Mouse (Mus musculus): ENCODE measurements around the gene Prps1l3. TPM values are rescaled to one million over a fixed set of nuclear protein-coding genes. Genes with fewer than 3 reads are reported as not detected.
A peak's percentile ranks its signal among the peaks of the same experiment; 100 is the strongest.

Prps1l3 gene
- polyA plus RNA-seq, 1 experiment from 2014 or later, result 58.1 TPM

DNA sequence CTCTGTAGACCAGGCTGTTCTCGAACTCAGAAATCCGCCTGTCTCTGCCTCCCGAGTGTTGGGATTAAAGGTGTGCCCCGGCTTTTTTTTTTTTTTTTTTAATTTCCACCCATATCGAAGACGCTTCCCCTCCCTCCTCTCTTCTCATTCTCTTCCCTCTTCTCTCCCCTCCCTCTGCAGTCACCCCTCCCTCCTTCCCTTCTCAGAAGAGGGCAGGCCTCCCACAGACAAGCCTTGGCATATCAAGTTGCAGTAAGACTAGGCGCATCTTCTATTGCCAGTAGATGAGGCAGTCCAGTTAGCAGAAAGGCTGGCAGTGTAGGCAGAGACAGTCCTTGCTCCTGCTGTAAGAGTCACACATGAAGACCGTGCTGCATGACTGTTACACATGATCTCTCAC, 2.4 kb upstream of the Prps1l3 start:
- 74% methylated on average over 3 of the region's 8 CpGs for WGBS
- H3K4me1 ChIP-seq (ENCODE audit: control insufficient read depth, insufficient read depth, low read length), result peaks cover 8% of the 10 kb centered on the region; the same call in 1 of the 2 replicates
- no peak overlapping the region for H3K27ac ChIP-seq (ENCODE audit: low read length)
- no peaks in the 10 kb centered on the region for H3K9me3 ChIP-seq (replicated peaks; ENCODE audit: control insufficient read depth, low read length)
- no peaks in the 10 kb centered on the region for H3K27me3 ChIP-seq (ENCODE audit: control insufficient read depth, insufficient read depth, low read length)
- no peak overlapping the region for H3K4me3 ChIP-seq (replicated peaks; ENCODE audit: low read length)
- H3K4me2 ChIP-seq (ENCODE audit: low read depth, low read length), result no peak overlapping the region
- no peak for ATAC-seq (ENCODE audit: insufficient read depth, low FRiP score)
- H3K36me3 ChIP-seq (ENCODE audit: control insufficient read depth, insufficient read depth, low read length), result no peaks in the 10 kb centered on the region
- no peak overlapping the region for H3K9ac ChIP-seq (ENCODE audit: low read length)

DNA sequence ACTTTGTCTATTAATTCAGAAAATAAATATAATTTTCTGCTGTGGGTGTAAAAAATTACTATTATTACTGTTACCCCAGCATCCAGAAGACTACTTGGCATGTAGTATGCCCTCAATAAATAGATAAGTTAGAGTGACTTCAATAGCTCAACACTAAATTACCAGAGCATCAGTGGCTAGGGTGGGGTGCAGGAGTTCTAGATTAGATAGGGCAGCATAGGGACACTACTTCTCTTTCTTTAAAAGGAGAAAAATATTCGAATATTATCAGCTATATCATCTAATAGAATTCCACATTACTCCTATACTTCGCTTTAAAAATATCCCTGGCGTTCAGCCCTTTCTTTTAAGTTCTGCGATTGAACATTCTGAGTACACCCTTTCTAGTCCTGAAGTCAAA, 509 bp upstream of the Prps1l3 start:
- no peaks in the 10 kb centered on the region for H3K27me3 ChIP-seq (ENCODE audit: control insufficient read depth, insufficient read depth, low read length)
- ATAC-seq (ENCODE audit: insufficient read depth, low FRiP score), result no peak
- H3K9me3 ChIP-seq (replicated peaks; ENCODE audit: control insufficient read depth, low read length), result no peaks in the 10 kb centered on the region
- H3K27ac ChIP-seq (ENCODE audit: low read length), result peak overlapping the region; percentile 83
- H3K4me2 ChIP-seq (ENCODE audit: low read depth, low read length), result peak overlapping the region; percentile 72
- H3K4me1 ChIP-seq (ENCODE audit: control insufficient read depth, insufficient read depth, low read length), result peaks cover 9% of the 10 kb centered on the region; the same call in 1 of the 2 replicates
- 19% methylated on average over 4 of the region's 4 CpGs for WGBS
- peak overlapping the region; percentile 89 for H3K9ac ChIP-seq (ENCODE audit: low read length)
- H3K36me3 ChIP-seq (ENCODE audit: control insufficient read depth, insufficient read depth, low read length), result no peaks in the 10 kb centered on the region
- peak overlapping the region; percentile 85 for H3K4me3 ChIP-seq (replicated peaks; ENCODE audit: low read length)

DNA sequence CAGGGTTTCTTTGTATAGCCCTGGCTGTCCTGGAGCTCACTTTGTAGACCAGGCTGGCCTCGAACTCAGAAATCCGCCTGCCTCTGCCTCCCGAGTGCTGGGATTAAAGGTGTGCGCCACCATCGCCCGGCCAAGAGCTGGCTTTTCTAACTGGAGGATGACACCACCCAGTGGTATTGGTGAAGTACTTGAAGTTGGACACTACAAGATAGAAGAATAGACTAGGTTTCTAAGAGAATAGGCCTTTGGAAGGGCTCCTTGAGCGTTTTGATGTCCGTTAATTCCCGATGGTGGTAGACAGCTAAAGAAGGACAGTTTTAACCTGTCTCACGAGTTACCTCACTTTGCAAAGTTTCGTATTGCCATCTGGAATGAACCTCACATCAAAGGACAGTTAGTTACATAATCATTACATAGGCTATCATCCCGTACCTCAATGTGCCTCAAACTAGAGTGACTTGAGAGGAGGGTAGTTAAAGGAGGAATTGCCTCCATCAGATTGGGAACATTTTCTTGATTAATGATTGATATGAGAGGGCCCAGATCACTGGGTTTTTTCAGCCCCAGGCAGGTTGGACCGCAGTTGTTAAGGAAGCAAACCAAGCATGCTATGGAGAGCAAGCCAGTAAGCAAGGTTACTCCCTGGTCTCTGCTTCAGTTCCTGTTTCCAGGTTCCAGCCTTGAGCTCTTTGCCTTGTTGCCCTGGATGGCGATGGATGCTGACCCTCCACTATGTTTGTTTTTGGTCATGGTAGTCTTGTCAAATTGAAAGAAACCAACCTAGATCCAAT, 1.1 kb downstream of the Prps1l3 start:
- H3K27me3 ChIP-seq (ENCODE audit: control insufficient read depth, insufficient read depth, low read length), result no peaks in the 10 kb centered on the region
- peak overlapping the region; percentile 89 for H3K9ac ChIP-seq (ENCODE audit: low read length)
- no peak for ATAC-seq (ENCODE audit: insufficient read depth, low FRiP score)
- H3K4me1 ChIP-seq (ENCODE audit: control insufficient read depth, insufficient read depth, low read length), result peaks cover 14% of the 10 kb centered on the region
- H3K36me3 ChIP-seq (ENCODE audit: control insufficient read depth, insufficient read depth, low read length), result no peaks in the 10 kb centered on the region
- H3K9me3 ChIP-seq (replicated peaks; ENCODE audit: control insufficient read depth, low read length), result no peaks in the 10 kb centered on the region
- peak overlapping the region; percentile 59 for H3K4me2 ChIP-seq (ENCODE audit: low read depth, low read length)
- H3K27ac ChIP-seq (ENCODE audit: low read length), result no peak overlapping the region
- peak overlapping the region; percentile 85 for H3K4me3 ChIP-seq (replicated peaks; ENCODE audit: low read length)
- 57% methylated on average over 14 of the region's 14 CpGs for WGBS

DNA sequence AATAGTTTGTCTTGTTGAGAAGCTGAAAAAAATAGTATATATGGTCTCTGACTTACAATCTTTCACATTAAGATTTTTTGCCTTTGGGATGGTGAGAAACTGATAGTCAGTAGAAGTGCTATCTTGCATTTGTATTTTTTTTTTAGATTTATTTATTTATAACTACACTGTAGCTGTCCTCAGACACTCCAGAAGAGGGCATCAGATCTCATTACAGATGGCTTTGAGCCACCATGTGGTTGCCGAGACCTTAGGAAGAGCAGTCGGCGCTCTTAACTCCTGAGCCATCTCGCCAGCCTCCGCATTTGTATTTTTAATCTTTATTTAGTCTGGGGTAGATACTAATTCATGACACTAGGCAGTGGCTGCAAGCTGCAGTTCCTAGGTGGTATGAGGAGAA, 3.2 kb downstream of the Prps1l3 start:
- Histone ChIP-seq H3K4me2 (ENCODE audit: low read depth, low read length) (no peak overlapping the region), H3K4me1 (ENCODE audit: control insufficient read depth, insufficient read depth, low read length) (peaks cover 14% of the 10 kb centered on the region), H3K9me3 (replicated peaks; ENCODE audit: control insufficient read depth, low read length) (0 out of 2 replicates have a peak, but pooled peaks cover 3% of the 10 kb centered on the region), H3K9ac (ENCODE audit: low read length) (no peak overlapping the region), H3K27ac (ENCODE audit: low read length) (no peak overlapping the region), H3K36me3 (ENCODE audit: control insufficient read depth, insufficient read depth, low read length) (peaks cover 3% of the 10 kb centered on the region), H3K27me3 (ENCODE audit: control insufficient read depth, insufficient read depth, low read length) (no peaks in the 10 kb centered on the region), H3K4me3 (replicated peaks; ENCODE audit: low read length) (no peak overlapping the region)
- no peak for ATAC-seq (ENCODE audit: insufficient read depth, low FRiP score)
- 84% methylated on average over 5 of the region's 5 CpGs for WGBS

DNA sequence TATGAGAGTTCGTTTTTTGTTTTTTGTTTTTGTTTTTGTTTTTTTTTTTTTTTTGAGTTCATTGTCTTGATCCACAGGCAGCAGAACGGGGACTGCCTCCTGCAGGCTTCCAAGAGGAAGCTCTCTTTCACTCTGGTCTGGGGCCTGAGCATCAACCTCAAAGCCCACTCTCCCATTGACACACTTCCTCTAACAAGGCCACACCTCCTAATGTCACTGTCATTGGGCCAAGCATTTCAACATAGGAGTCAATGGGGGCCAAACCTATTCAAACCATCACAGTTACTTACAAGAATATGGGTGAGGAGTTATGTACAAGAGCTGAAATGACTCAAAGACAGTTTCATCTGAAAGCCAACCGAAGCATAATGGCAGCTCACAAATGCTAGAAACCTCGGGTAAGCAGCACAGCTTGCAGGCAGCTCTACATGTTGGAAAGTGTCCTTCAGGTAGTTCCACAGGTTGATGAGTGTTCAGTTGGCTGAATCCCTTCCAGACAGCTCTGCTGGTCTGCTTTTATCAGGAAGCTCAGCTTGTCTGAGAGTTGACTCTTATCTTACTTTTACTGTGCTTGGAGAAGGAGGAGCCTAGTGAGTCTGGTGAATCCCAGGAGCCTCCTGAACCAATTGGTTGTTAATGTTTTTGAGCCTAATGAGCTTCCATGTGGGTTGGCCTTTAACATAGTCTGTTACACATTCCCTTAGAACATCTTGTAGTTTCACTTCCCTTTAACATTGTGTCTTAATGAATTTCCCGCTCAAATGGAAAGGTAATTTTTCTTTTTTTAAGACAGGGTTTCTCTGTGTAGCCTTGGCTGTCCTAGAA, 13.7 kb downstream of the Prps1l3 start:
- H3K4me1 ChIP-seq (ENCODE audit: control insufficient read depth, insufficient read depth, low read length), result no peaks in the 10 kb centered on the region
- no peaks in the 10 kb centered on the region for H3K27me3 ChIP-seq (ENCODE audit: control insufficient read depth, insufficient read depth, low read length)
- ATAC-seq (ENCODE audit: insufficient read depth, low FRiP score), result no peak
- peaks cover 7% of the 10 kb centered on the region for H3K36me3 ChIP-seq (ENCODE audit: control insufficient read depth, insufficient read depth, low read length)
- no peak overlapping the region for H3K9ac ChIP-seq (ENCODE audit: low read length)
- H3K4me3 ChIP-seq (replicated peaks; ENCODE audit: low read length), result no peak overlapping the region
- no peak overlapping the region for H3K4me2 ChIP-seq (ENCODE audit: low read depth, low read length)
- no peaks in the 10 kb centered on the region for H3K9me3 ChIP-seq (replicated peaks; ENCODE audit: control insufficient read depth, low read length)
- 84% methylated on average over 5 of the region's 5 CpGs for WGBS
- no peak overlapping the region for H3K27ac ChIP-seq (ENCODE audit: low read length)

DNA sequence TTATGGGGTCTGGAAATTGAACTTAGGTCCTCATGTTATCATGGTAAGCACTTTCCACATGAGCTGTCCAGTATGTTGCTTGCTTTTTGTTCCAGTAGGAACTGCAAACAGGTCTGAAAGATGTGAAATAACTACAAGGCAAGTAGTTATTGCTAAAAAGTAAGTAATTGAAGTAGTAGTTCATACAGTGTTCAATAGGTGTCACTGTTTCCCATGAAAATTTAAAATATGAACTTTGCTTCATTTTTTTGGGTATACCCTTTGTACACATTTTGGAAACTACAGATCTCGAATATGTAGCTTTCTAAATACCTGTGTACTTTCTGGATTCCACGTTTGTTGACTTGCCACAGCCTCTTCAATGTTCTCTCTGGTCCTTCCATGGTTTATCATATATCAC, 28.4 kb downstream of the Prps1l3 start:
- 50% methylated on average over 2 of the region's 2 CpGs for WGBS
- no peak overlapping the region for H3K9ac ChIP-seq (ENCODE audit: low read length)
- H3K4me1 ChIP-seq (ENCODE audit: control insufficient read depth, insufficient read depth, low read length), result no peaks in the 10 kb centered on the region
- H3K36me3 ChIP-seq (ENCODE audit: control insufficient read depth, insufficient read depth, low read length), result no peaks in the 10 kb centered on the region
- no peak overlapping the region for H3K27ac ChIP-seq (ENCODE audit: low read length)
- no peak for ATAC-seq (ENCODE audit: insufficient read depth, low FRiP score)
- H3K27me3 ChIP-seq (ENCODE audit: control insufficient read depth, insufficient read depth, low read length), result no peaks in the 10 kb centered on the region
- no peaks in the 10 kb centered on the region for H3K9me3 ChIP-seq (replicated peaks; ENCODE audit: control insufficient read depth, low read length)
- H3K4me3 ChIP-seq (replicated peaks; ENCODE audit: low read length), result no peak overlapping the region
- H3K4me2 ChIP-seq (ENCODE audit: low read depth, low read length), result no peak overlapping the region

DNA sequence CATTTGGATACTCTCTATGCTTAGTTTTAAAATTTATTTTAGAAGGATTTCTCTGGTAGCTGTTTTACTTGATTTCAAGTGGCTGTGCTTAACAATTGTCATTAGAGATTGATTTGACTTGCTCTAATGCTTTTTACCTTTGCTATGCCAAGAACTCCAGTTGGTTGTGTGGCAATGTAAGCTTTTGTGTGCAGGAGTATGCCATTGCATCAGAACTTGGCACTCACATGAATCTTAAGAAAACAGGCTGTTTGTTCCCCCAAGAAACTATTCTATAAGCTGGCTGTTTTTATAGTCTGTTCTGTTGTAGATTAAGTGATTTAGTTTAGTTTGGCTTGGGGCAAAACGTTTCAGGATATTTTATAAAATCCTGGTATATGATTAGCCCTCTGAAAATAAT, 45.2 kb downstream of the Prps1l3 start:
- Histone ChIP-seq H3K9me3 (replicated peaks; ENCODE audit: control insufficient read depth, low read length) (no peaks in the 10 kb centered on the region), H3K9ac (ENCODE audit: low read length) (no peak overlapping the region), H3K27ac (ENCODE audit: low read length) (no peak overlapping the region), H3K4me1 (ENCODE audit: control insufficient read depth, insufficient read depth, low read length) (no peaks in the 10 kb centered on the region), H3K36me3 (ENCODE audit: control insufficient read depth, insufficient read depth, low read length) (no peaks in the 10 kb centered on the region), H3K4me3 (replicated peaks; ENCODE audit: low read length) (no peak overlapping the region), H3K27me3 (ENCODE audit: control insufficient read depth, insufficient read depth, low read length) (no peaks in the 10 kb centered on the region), H3K4me2 (ENCODE audit: low read depth, low read length) (no peak overlapping the region)
- ATAC-seq (ENCODE audit: insufficient read depth, low FRiP score), result no peak
- WGBS, result 58% methylated on average over 1 of the region's 1 CpGs

DNA sequence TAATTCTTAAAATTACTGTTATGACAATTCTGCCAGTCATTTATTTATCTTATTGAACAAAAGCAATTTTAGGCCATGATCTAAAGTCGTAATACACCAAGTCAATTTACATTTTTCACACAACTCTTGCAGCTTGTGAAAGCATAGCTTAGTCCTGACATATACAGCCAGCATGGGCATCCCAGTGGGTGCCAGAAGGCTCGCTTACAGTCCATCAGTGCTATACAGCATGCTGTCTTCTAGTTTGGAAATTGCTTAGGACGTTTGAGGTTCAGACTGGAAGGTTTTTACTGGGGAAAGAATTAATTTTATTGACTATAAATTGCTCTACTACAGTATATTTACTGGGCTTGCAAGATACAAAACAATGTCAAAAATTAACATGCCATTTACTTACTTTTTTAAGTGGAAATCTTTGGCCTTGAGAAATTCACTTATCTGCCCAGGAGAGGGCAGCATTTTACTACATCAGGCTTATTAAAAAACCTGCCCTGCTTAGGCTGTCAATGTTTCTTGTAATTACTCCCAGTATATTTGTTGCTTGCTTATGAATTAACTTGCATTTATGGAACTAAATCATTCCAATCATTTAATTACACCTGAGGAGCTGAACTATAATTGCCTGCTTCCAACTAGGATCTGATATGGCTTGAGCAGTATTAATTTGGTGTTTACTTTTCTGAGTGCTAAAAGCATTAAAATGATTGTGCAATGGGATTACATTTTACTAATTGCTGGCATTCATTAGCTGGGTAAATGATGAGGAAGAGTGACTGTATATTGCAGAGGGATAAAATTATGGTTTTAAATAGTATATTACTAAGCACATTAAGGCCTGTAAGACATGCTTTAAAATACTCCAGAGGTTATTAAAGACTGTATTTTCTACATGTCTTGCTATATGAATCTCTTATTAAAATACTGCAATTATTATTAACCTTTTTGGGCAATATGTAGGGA, 51.2 kb downstream of the Prps1l3 start:
- H3K4me1 ChIP-seq (ENCODE audit: control insufficient read depth, insufficient read depth, low read length), result no peaks in the 10 kb centered on the region
- H3K27ac ChIP-seq (ENCODE audit: low read length), result no peak overlapping the region
- H3K27me3 ChIP-seq (ENCODE audit: control insufficient read depth, insufficient read depth, low read length), result no peaks in the 10 kb centered on the region
- no peak overlapping the region for H3K4me3 ChIP-seq (replicated peaks; ENCODE audit: low read length)
- H3K9me3 ChIP-seq (replicated peaks; ENCODE audit: control insufficient read depth, low read length), result no peaks in the 10 kb centered on the region
- H3K9ac ChIP-seq (ENCODE audit: low read length), result no peak overlapping the region
- no peak for ATAC-seq (ENCODE audit: insufficient read depth, low FRiP score)
- no peaks in the 10 kb centered on the region for H3K36me3 ChIP-seq (ENCODE audit: control insufficient read depth, insufficient read depth, low read length)
- WGBS, result 49% methylated on average over 3 of the region's 3 CpGs
- H3K4me2 ChIP-seq (ENCODE audit: low read depth, low read length), result no peak overlapping the region

Data from stomach, embryonic 16.5 days (tissue).